Mouse (Mus musculus) liver, embryonic 13.5 days (tissue): ENCODE results near the gene Bpifb9b. TPM values are rescaled to one million over a fixed set of nuclear protein-coding genes. Genes with fewer than 3 reads are reported as not detected.
A peak's percentile ranks its signal among the peaks of the same experiment; 100 is the strongest.
"Not testable (repeated sequence)": the region's sequence is repeated elsewhere in the genome, so short reads cannot be mapped to it uniquely, and the experiment has no call there.

Experiments used
- ATAC-seq: fragments of 200-750 bp; cut with Nextera tagmentation; 2 replicates; pipeline ENCODE4 v1.8.0; 2017; ENCODE audit warnings: low read depth, mild to moderate bottlenecking, moderate number of reproducible peaks, moderate library complexity
- DNase-seq: peaks from one replicate; pipeline ENCODE4 v3.0.0; 2022
- H3K27ac ChIP-seq: fragments of 300-500 bp; sonication (generic); 2 replicates; pipeline ENCODE4 v1.5.1; 2015; ENCODE audit warnings: moderate library complexity, mild to moderate bottlenecking, inconsistent platforms
- H3K27me3 ChIP-seq: fragments of 300-500 bp; sonication (generic); 2 replicates; pipeline ENCODE4 v1.6.1; 2015; ENCODE audit warnings: mild to moderate bottlenecking, inconsistent platforms
- H3K36me3 ChIP-seq: fragments of 300-500 bp; sonication (generic); 2 replicates; pipeline ENCODE4 v1.6.1; 2015; ENCODE audit warnings: mild to moderate bottlenecking, inconsistent platforms
- H3K4me1 ChIP-seq: fragments of 300-500 bp; sonication (generic); replicated peaks from 2 replicates; pipeline ENCODE4 v1.6.1; 2015; ENCODE audit warnings: inconsistent platforms
- H3K4me2 ChIP-seq: fragments of 300-500 bp; sonication (generic); 2 replicates; pipeline ENCODE4 v1.6.1; 2015; ENCODE audit warnings: inconsistent platforms, mild to moderate bottlenecking, moderate library complexity
- H3K4me3 ChIP-seq: fragments of 300-500 bp; sonication (generic); replicated peaks from 2 replicates; pipeline ENCODE4 v1.5.1; 2015; ENCODE audit warnings: mild to moderate bottlenecking, inconsistent platforms
- H3K9ac ChIP-seq: fragments of 300-500 bp; sonication (generic); 2 replicates; pipeline ENCODE4 v1.6.1; 2015; ENCODE audit warnings: mild to moderate bottlenecking, inconsistent platforms
- H3K9me3 ChIP-seq: fragments of 300-500 bp; sonication (generic); replicated peaks from 2 replicates; pipeline ENCODE4 v1.6.1; 2016; ENCODE audit warnings: inconsistent platforms
- WGBS: fragments of 180-500 bp; shearing (Covaris S2); methylation state at CpG from one replicate; pipeline ENCODE4 v1.1.7; 2015; ENCODE audit not compliant: insufficient replicate concordance; 5-methylcytosine and 5-hydroxymethylcytosine counted together
- polyA plus RNA-seq: library from polyadenylated mRNA; unstranded; fragments of >200 nt; fragmentation: Nextera tagmentation; extraction: Ambion mirVana; gene quantifications from 2 replicates; pipeline ENCODE4 v1.2.1, GENCODE M21; 2015

Bpifb9b gene
- polyA plus RNA-seq, 1 experiment from 2014 or later = not detected

GRCm38 (mm10) chr2:154338161-154338560 lies 31.1 kb downstream of the Bpifb9b start:
- DNase-seq (no peak), ATAC-seq (no peak)
- no peaks in the 10 kb centered on the region for H3K4me1 ChIP-seq
- H3K4me3 ChIP-seq = no peak overlapping the region
- 68% methylated on average over 1 of the region's 1 CpGs for WGBS
- no peak overlapping the region for H3K27ac ChIP-seq
- H3K4me2 ChIP-seq = no peak overlapping the region
- H3K27me3 ChIP-seq = no peaks in the 10 kb centered on the region
- no peaks in the 10 kb centered on the region for H3K9me3 ChIP-seq
- no peak overlapping the region for H3K9ac ChIP-seq
- peaks cover 59% of the 10 kb centered on the region for H3K36me3 ChIP-seq

DNA sequence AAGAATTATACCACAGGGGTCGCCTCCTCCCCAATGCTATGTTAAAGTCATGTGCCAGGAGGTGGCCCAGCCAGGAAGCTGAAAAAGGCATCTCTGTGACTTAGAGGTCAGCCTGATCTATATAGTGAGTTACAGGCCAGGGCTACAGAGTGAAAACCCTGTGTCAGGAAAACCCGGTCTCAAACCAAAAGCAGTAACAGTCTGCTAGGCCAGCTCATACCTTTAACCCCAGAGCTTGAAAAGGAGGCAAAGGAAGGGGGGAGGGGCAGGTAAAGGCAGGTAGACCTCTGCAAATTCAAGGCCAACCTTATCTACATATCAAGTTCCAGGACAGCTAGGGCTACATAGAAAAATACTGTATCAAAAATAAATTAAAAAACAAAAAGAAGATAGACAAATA lies 32.3 kb downstream of the Bpifb9b start:
- Histone ChIP-seq H3K4me2 (no peak overlapping the region), H3K27ac (no peak overlapping the region), H3K27me3 (no peaks in the 10 kb centered on the region), H3K9me3 (no peaks in the 10 kb centered on the region), H3K9ac (no peak overlapping the region), H3K36me3 (peaks cover 59% of the 10 kb centered on the region), H3K4me3 (no peak overlapping the region), H3K4me1 (no peaks in the 10 kb centered on the region)
- no peak for ATAC-seq
- 67% methylated on average over 2 of the region's 2 CpGs for WGBS
- no peak for DNase-seq

- no peak for ATAC-seq
- Histone ChIP-seq H3K27me3 (no peaks in the 10 kb centered on the region), H3K4me3 (no peak overlapping the region), H3K36me3 (peaks cover 59% of the 10 kb centered on the region), H3K27ac (no peak overlapping the region), H3K4me1 (no peaks in the 10 kb centered on the region), H3K4me2 (no peak overlapping the region), H3K9ac (no peak overlapping the region), H3K9me3 (no peaks in the 10 kb centered on the region)
- WGBS = 75% methylated on average over 3 of the region's 3 CpGs
- no peak for DNase-seq
Measured at GRCm38 (mm10) chr2:154348152-154348551, 41.1 kb downstream of the Bpifb9b start.

GRCm38 (mm10) chr2:154354000-154354425 lies 47.0 kb downstream of the Bpifb9b start:
- Histone ChIP-seq H3K27ac (peak overlapping the region; percentile 89), H3K36me3 (peaks cover 24% of the 10 kb centered on the region), H3K4me3 (peak overlapping the region; percentile 62), H3K4me2 (peak overlapping the region; percentile 49), H3K9ac (peak overlapping the region; percentile 76)
- not testable (repeated sequence) for H3K9me3 ChIP-seq, H3K27me3 ChIP-seq, DNase-seq, H3K4me1 ChIP-seq
- 62% methylated on average over 16 of the region's 19 CpGs for WGBS
- peak; percentile 84 for ATAC-seq

DNA sequence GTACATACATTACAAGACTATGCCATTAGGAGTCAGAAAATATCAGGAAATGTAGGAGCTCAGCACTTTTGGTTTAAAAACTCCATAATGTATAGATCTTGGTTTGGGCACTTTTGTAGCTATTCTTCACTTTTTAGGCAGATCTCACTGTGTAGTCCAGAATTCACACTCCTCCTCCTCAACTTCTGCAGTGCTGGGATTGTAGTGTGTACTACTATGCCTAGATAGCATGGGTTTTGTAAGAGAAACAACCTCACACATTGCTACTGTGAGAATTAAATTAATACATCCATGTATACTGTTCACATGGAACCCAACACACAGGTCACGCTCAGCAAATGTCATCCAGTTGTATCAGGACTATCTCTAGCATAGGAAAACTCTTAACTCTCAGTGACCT lies 60.5 kb downstream of the Bpifb9b start:
- Histone ChIP-seq H3K9ac (no peak overlapping the region), H3K36me3 (peaks cover 58% of the 10 kb centered on the region), H3K4me1 (peaks cover 8% of the 10 kb centered on the region), H3K27me3 (no peaks in the 10 kb centered on the region), H3K27ac (no peak overlapping the region), H3K4me2 (no peak overlapping the region), H3K9me3 (no peaks in the 10 kb centered on the region), H3K4me3 (no peak overlapping the region)
- 63% methylated on average over 1 of the region's 1 CpGs for WGBS
- ATAC-seq = no peak
- DNase-seq = no peak

Other genes with a start within 250 kb of the Bpifb9b start
- not detected in 2 replicates for gene Bpifa3, start 176.9 kb upstream of the Bpifb9b start, polyA plus RNA-seq
- gene Bpifa1, start 164.3 kb upstream of the Bpifb9b start, polyA plus RNA-seq = 0.09 TPM in 1 of 2 replicates, not detected in the other
- 0.09 and 0.10 TPM in 2 replicates for gene Bpifa5, start 144.6 kb upstream of the Bpifb9b start, polyA plus RNA-seq
- 0.21 and 0.38 TPM in 2 replicates for gene Bpifb1, start 116.4 kb upstream of the Bpifb9b start, polyA plus RNA-seq
- gene Bpifb5, start 83.5 kb upstream of the Bpifb9b start, polyA plus RNA-seq = not detected in 2 replicates
- gene Bpifb9a, start 49.4 kb upstream of the Bpifb9b start, polyA plus RNA-seq = not detected in 2 replicates
- gene Cdk5rap1, start 65.8 kb downstream of the Bpifb9b start, polyA plus RNA-seq = 18.0 and 18.9 TPM in 2 replicates
- 1.7 and 2.0 TPM in 2 replicates for gene Snta1, start 100.9 kb downstream of the Bpifb9b start, polyA plus RNA-seq
- gene Cbfa2t2, start 129.3 kb downstream of the Bpifb9b start, polyA plus RNA-seq = 8.4 and 9.6 TPM in 2 replicates
- 1.3 and 1.5 TPM in 2 replicates for gene 1700003F12Rik, start 239.9 kb downstream of the Bpifb9b start, polyA plus RNA-seq
- gene Actl10, start 244.5 kb downstream of the Bpifb9b start, polyA plus RNA-seq = not detected in 2 replicates